Mouse (Mus musculus): ENCODE measurements around the gene Card19.

GRCm38 (mm10) chr13:49224729-49225128, 8.9 kb upstream of the Card19 start:
- TF ChIP-seq REST (IDR thresholded peaks at IDR 0.05; ENCODE audit: insufficient read depth, insufficient read length): no peak
- no peak for TF ChIP-seq USF1 (IDR thresholded peaks at IDR 0.05; ENCODE audit: low read depth)
- TF ChIP-seq POLR2A (IDR thresholded peaks at IDR 0.05; ENCODE audit: insufficient read length, low read depth): no peak
- TF ChIP-seq POLR2AphosphoS2 (IDR thresholded peaks at IDR 0.05; ENCODE audit: insufficient read length, low read depth): no peak
- TF ChIP-seq MYOG (IDR thresholded peaks at IDR 0.05; ENCODE audit: control insufficient read depth in 1 of 3, insufficient read depth in 1 of 3, insufficient read length in 2 of 3, low read depth in 2 of 3): no peak
- no peak for TF ChIP-seq MAX (IDR thresholded peaks at IDR 0.05; ENCODE audit: low read depth)
- no peak for TF ChIP-seq E2F4 (IDR thresholded peaks at IDR 0.05; ENCODE audit: insufficient read depth)
- no peak for TF ChIP-seq TCF12 (IDR thresholded peaks at IDR 0.05; ENCODE audit: insufficient read depth, poor library complexity, severe bottlenecking)
